Mouse (Mus musculus) erythroid progenitor cell, adult 5-6 weeks (primary cell): ENCODE results near the gene Pqbp1. TPM values are rescaled to one million over a fixed set of nuclear protein-coding genes. Genes with fewer than 3 reads are reported as not detected.
"Not testable (repeated sequence)": the region's sequence is repeated elsewhere in the genome, so short reads cannot be mapped to it uniquely, and the experiment has no call there.

Experiments used
- ATAC-seq: replicated peaks from 2 replicates; pipeline ENCODE4 v1.8.0; 2016; ENCODE audit warnings: moderate number of reproducible peaks, mild to moderate bottlenecking, moderate TSS enrichment, inconsistent platforms; ENCODE audit not compliant: poor library complexity, low FRiP score, severe bottlenecking
- total RNA-seq, 2 experiments: library from RNA; stranded (forward) in 1 of 2; stranded (reverse) in 1 of 2; fragments of 150-400 nt in 1 of 2; fragments of 186-747, 209-891 nt in 1 of 2; gene quantifications; 2 replicates each; pipeline versions ENCODE4 v1.2.3 to v1.2.4; 2015 to 2017; ENCODE audit warnings: low replicate concordance in 2 of 2

Gene Pqbp1
- total RNA-seq (2015; ENCODE audit: low replicate concordance) (23.1 and 24.9 TPM in 2 replicates), total RNA-seq (2017; ENCODE audit: low replicate concordance) (33.5 and 85.4 TPM in 2 replicates)

GRCm38 (mm10) chrX:7898880-7899874 is at the start of gene Pqbp1, which contains the start of gene Timm17b:
Gene Pqbp1 (minus strand): TSS chrX:7899269.
Gene Timm17b (plus strand): TSS chrX:7899357.
- ATAC-seq, result peak; percentile 96

GRCm38 (mm10) chrX:7947900-7948492 is 48.9 kb upstream of the Pqbp1 start:
- peak; percentile 99 for ATAC-seq

GRCm38 (mm10) chrX:7947108-7947899 is 48.2 kb upstream of the Pqbp1 start, which contains the start of gene Hdac6:
Gene Hdac6 (minus strand): TSS chrX:7947889.
- no peak for ATAC-seq

- no peak for ATAC-seq
Measured at GRCm38 (mm10) chrX:7945618-7946017, 46.5 kb upstream of the Pqbp1 start.

GRCm38 (mm10) chrX:7937667-7938066 is 38.6 kb upstream of the Pqbp1 start:
- peak; percentile 52; the same call in 1 of the 2 replicates for ATAC-seq

GRCm38 (mm10) chrX:7936874-7937273 is 37.8 kb upstream of the Pqbp1 start:
- ATAC-seq, result peak; percentile 79

GRCm38 (mm10) chrX:7928270-7928790 is 29.3 kb upstream of the Pqbp1 start, which contains the start of gene Eras:
Gene Eras (minus strand): TSS chrX:7928607.
- ATAC-seq, result no peak

GRCm38 (mm10) chrX:7927116-7927515 is 28.0 kb upstream of the Pqbp1 start:
- no peak for ATAC-seq

GRCm38 (mm10) chrX:7926266-7926665 is 27.2 kb upstream of the Pqbp1 start:
- ATAC-seq, result no peak

- ATAC-seq, result no peak
Measured at GRCm38 (mm10) chrX:7922032-7922431, 23.0 kb upstream of the Pqbp1 start.

GRCm38 (mm10) chrX:7919601-7920383 is 20.7 kb upstream of the Pqbp1 start, which contains the start of gene Pcsk1n:
Gene Pcsk1n (plus strand): TSS chrX:7919822.
- ATAC-seq, result no peak

GRCm38 (mm10) chrX:7917960-7918359 is 18.9 kb upstream of the Pqbp1 start:
- ATAC-seq, result not testable (repeated sequence)

GRCm38 (mm10) chrX:7915669-7916068 is 16.6 kb upstream of the Pqbp1 start:
- peak; percentile 78; the same call in 1 of the 2 replicates for ATAC-seq

- ATAC-seq, result no peak
Measured at GRCm38 (mm10) chrX:7910473-7910872, 11.4 kb upstream of the Pqbp1 start.

- not testable (repeated sequence) for ATAC-seq
Measured at GRCm38 (mm10) chrX:7909242-7909641, 10.2 kb upstream of the Pqbp1 start, which contains the start of gene Gm10490. Gene Gm10490 (plus strand): TSS chrX:7909542.

GRCm38 (mm10) chrX:7907735-7908134 is 8.7 kb upstream of the Pqbp1 start, which contains the start of gene Gm10491:
Gene Gm10491 (minus strand): TSS chrX:7907835.
- no peak for ATAC-seq

- ATAC-seq, result no peak
Measured at GRCm38 (mm10) chrX:7904441-7904840, 5.4 kb upstream of the Pqbp1 start.

GRCm38 (mm10) chrX:7898211-7898610 is 858 bp downstream of the Pqbp1 start:
- ATAC-seq, result no peak
